Mouse (Mus musculus): ENCODE data around the gene Rad21l.

Gene Rad21l

DNA sequence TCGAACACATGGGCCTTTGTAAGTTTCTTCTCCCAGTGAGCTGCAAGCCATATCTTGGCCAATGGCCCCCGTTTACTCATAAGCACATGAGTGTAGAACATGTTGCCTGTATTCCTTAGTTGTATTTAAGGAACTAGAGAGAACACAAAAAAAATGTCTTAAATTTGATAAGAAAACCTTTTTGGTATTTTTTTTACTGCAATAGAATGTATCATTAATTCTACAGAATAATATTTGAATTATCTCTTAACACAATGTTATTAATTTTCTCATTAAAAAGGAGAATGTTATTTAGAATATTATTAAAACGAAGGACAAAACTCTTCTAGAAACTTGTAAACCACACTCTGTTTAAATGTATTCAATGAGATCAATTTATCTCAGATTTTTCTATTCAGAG, at the start of gene Rad21l:
Gene Rad21l, minus strand, starts transcription at position 101 of the 400 bp plus-strand sequence.
- no peak for DNase-seq (ENCODE audit: low read depth, low spot score)

DNA sequence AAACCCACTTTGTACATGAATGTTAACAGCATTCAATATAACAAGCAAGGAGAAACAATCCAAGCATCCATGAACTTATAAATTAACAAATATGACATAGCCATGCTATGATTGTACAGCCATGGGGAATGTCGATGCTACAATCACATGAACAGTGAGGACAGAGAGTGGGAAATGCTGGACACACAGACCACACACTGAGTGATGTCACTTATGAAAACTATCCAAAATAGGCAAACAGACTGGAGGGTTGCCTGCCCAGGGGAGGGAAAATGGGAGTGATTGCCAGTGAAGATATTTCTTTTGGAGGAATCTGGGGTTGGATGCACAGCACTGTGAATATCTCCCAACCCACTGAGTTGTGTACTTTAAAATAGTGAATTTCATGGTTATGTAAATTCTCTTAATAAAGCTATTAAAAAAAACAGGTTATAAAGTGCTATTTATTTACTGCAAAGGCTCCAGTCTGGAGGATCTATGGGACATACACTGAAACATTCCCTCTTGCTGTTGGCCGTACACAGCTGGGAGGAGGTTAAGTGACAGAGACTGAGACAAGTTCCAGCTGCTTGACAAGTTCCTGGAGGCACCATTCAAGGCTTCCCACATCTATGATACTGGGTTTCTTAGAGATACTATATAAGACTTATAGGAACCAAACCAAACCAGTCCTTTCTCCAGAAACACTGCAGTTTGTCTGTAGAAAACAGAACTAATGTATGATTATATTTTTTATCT, 48.2 kb upstream of the Rad21l start:
- no peak for DNase-seq (ENCODE audit: low read depth, low spot score)

DNA sequence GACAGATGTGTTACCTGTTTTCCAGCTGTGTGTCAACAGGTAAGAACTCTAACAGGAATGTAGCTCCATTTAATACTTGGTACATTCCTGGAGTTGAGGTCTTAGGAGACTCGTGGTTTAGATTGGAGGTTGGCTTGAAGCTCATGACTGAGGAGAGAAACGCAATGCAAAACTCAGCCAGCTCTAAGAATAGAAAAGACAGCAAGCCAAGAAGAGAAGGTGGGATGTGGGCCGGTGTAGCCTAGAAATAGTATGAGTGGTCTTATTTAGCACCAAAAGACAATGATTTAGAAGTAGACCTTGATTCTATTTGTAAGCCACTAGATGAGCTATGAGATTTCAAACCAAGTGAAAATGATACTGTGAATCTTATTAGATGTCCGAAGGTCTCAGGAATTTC, 47.2 kb upstream of the Rad21l start:
- no peak for DNase-seq (ENCODE audit: low read depth, low spot score)

DNA sequence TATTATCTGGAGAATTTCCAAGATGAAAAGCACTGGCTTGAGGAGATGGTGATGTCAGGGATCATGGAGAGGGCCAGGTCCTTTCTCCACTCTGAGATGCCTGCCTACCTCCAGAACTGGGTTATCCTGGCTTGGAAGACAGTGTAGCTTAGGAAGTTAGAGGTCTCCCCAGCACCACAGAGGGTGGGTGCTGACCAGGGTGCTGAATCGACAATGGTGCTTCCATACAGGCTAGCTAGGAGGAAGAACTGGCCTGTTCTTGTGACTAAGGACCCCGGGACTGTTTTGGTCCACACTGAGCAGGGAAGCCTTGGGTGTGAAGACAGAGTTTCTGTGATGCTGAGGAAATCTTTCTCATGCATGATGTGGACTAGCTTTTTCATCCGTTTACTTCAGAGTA, 44.3 kb upstream of the Rad21l start:
- peak; percentile 35 for DNase-seq (ENCODE audit: low read depth, low spot score)

DNA sequence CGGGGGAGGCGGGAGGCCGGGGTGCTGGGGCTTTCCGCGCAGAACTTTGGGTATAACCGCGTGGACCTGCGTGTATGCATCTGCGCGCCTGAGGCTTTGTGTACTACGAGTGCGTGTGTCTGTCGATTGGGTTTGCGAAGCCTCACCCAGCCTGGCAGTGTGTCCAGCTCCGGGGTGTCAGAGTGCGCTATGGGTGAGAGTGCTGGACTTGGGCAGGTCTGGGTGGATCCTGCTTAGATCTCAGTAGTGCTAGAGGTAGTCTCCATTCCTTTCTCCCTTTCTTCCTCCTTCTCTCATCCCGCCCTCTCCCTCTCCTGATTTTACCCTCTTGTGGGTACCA, 34.5 kb upstream of the Rad21l start:
- DNase-seq (ENCODE audit: low read depth, low spot score): no peak

DNA sequence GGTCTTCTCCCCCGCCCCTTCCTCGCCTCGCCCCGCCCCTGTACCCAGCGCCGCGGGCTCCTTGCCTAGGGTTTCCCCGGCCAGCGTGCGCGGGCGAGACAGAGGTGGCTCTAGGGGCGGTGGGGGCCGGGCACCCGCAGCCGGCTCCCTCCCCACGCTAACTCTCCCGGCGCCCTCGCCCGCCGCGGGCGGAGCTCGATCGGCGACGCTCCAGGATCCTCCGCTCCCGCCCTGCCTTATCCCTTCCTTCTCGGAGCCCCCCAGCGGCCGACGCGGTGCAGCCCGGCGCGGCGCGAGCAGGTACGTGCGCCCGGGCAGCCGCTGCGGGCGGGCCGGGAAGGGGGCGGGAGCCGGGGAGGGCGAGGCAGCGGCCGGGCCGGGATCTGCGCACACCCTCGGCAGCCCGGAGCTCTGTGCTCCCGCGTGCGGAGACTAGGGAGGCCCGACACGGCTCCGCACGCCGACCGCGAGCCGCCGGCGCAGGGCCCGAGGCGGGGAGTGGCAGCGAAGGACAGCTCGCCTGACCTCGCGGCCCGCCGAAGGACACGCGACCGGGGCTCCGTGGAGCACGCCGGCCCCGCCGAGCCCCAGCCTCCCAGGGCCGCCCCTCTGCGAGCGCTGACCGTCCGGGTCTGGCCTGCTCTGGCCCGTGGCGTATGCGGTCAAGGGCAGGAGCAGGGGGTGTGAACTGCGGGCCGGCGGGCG, 34.0 kb upstream of the Rad21l start:
- DNase-seq (ENCODE audit: low read depth, low spot score): peak; percentile 46

DNA sequence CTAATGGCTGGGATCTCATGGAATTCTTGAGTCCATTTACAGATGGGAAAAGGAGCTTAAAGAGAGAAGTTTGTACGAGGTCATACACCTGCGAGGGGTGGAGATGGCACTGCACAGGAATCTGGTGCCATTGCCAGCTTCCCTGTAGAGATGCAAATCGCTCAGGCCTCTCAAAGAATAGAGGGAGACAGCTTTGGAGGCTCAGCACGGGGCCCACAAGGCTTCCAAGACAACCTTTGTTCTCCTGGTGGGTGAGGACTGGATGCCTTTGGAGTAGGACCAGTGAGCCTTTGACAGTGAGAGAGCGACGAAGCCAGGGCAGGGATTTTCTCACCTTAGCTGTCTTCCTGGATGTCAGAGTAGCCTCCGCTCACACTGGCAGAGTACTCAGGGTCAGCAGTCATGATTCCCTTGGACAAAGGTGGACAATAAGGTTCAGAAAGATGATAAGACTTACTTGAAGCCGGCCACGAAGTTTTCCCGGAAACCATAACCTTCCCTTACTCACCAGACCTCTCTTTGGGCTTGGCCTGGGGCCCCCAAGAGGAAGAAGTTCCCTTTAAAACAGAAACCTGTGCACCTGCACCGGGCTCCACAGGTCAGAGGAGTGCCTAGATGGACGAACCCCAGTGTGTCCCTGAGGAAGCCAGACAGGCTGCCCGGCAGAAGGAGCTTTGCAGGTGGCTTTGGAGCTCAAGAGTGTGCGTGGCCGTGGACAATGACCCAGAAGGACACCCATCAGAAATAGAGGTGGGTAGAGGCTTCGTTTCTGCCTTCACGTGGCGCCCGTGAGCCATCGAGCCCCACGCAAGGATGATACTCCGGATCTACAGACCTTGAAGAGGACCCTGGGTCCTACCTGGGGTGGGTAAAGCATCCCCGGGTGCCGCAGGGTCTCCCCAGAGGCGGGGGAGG, 33.2 kb upstream of the Rad21l start, which contains the start of gene Tmem74b:
Gene Tmem74b, plus strand, starts transcription at position 778 of the 915 bp plus-strand sequence.
- DNase-seq (ENCODE audit: low read depth, low spot score): no peak

DNA sequence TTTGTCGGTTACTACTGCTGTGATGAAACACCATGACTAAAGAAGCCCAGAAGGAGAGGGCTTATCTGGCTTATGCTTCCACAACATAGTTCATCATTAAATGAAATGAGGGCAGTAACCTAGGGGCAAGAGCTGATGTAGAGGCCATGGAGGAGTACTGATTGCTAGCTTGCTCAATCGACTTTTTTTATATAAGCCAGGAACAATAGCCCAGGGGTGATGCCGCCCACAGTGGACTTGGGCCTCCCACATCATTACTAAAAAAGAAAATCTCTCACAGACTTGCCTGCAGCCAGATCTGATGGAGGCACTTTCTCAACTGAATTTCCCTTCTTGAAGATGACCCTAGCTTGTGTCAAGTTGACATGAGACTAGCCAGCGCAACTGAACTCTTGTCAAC, 14.6 kb upstream of the Rad21l start:
- DNase-seq (ENCODE audit: low read depth, low spot score): no peak

DNA sequence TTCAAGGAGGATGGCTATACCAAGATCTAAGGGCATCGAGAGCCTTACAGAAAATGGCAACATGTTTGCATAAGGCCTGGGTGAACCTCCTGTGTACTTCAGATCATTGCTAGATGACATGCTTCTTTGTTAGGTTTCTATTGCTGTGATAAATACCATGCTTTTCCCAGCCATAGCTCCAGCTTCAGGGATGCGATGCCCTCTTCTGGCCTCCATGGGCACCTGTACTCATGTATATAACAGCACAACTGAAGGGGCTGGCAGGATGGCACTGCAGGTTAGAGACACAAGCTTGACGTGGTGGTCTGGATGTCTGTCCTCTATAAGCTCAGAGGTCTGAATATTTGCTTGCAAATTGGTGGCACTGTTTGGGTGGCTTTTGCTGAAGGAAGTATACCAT, 14.0 kb upstream of the Rad21l start:
- no peak for DNase-seq (ENCODE audit: low read depth, low spot score)

DNA sequence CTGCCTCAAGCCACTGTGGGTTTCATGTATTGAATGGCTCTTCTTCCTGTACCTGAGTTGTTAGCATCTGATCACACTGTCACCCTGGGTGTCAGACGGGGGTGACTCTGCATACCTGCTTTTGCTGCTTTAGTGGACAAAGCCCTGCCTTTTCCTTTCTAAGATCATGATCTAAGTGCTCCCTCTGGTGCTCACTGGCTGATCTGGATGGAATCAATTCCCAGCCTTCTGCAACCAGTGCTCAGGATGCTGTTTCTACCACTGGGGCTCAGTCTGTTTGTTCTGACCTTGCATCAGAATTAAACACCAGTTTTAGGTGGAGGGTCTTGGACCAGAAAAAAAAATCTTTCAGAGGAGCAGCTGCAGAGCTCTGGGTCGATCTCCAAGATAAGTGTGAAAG, 7.9 kb upstream of the Rad21l start:
- no peak for DNase-seq (ENCODE audit: low read depth, low spot score)

DNA sequence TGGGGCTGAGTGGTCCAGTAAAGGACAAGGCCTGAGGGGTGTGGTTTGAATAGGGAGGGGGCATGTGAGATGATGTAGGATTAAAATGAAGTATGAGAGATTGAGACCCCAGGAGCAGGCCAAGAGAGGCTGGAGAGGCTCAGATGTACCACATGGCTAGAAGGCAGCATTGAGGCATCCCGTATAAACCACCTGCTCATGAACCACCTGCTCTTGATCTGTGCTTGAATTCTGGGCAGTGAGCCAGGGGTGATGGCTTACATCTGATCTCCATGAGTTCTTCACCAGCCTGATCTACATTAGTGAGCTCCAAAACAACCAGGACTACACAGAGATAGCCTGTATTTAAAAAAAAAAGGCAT, 2.6 kb upstream of the Rad21l start:
- no peak for DNase-seq (ENCODE audit: low read depth, low spot score)

DNA sequence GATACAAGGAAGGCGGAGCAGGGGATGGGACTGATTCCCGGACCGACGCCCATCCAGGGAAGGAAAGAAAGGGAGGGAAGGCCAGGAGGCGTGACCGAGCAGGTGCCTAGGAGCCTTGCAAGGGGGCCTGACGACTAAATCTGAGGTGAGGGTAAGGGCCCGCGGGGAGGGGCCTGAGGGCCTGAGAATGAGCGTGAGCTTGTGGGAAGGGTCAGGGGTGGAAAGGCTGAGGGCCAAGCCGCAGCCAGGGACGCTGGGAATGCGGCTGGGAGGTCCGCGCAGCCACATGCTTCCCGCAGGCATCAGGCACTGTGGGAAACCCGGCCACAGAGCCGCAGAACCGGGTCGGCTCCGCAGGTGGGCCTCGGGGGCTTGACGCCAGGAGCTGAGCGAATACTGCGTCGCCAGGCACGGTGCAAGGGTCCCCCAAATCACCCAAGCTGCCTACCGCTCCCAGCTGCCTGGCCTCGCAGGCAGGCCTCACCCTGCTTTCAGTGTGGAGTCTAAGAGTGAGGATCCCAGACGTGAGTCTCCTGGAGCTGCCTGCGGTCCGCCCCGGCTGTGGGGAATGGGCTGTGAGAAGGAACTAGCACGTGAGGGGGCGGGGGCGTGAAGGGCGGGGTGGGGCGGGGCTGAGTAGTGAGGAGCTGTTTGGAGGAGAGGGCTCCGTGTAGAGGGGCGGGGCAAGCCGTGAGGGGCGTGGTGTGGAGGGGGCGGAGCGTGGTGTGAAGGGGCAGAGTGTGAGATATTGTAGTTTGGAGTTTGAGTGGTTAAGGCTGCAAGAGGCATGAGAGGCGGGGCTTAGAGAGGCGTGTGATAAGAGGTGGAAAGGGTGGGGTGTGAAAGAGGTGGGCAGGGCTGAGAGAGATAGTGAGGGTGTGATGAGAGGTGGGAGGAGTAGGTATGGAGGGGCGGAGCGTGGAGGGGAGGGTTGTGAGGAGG, 2.0 kb upstream of the Rad21l start:
- no peak for DNase-seq (ENCODE audit: low read depth, low spot score)

DNA sequence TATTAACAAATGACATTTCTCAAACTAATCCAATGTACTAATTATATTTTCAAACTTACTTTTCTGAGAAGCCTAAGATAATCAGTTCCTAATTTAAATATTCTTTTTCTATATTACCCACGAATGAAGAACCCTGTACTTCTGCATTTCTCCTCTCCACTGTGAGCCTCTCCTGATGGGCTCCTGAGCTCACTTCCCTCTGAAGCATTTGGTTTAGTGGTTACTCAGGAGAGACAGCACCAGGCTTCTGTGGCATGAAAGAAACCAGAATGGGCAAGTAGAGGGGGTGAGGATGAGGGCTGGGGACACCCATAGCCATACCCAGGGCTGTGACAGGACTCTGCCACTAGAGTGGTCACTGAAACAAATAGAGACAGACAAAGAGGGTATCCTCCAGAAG, 16.3 kb downstream of the Rad21l start:
- DNase-seq (ENCODE audit: low read depth, low spot score): no peak

DNA sequence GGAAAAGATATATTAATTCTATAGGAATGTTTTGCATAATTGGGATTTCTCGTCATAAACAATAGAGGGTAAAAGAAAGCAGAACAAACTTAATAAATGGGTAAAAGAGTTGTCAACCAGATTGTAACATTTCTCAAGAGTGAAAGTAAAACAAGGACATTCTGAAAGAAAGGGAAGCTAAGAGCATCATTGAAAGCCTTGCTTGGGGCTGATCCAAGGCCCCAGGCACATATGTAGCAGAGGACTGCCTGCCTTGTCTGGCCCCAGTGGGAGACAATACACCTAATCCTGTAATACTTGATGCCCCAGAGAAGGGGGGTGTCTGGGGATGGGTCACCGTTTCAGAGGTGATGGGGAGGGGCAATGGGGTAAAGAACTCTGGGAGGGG, 32.3 kb downstream of the Rad21l start:
- no peak for DNase-seq (ENCODE audit: low read depth, low spot score)

DNA sequence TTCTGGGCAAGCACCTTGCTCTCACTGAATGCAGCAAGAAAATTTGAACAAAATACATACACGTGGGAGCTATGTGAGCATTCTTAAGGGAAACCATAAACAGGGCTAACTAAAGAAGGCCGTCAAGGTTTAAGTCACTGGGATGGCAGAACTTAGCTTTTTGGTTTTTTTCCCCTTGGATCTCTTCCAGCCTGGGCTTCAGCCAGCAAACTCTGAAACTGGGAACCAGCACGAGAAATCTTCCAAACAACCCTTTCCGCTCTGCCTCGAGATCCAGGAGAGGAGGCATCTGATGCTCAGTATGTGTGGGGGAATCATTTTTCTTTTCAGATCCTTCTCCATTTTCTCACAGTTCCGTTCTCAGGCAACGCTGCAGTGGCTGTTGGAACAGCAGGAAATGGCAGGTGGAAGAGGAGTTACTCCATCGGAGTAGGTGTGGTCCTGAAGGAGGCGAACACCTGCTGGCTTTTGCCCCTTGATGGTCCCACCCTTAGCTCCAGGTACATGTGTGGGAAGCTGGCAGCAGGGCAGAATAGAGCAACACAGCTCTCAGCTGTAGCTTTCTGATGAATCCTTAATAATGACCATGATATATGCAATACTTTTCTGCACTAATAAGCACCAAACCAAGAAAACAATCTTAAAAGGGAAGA, 32.8 kb downstream of the Rad21l start:
- no peak for DNase-seq (ENCODE audit: low read depth, low spot score)

DNA sequence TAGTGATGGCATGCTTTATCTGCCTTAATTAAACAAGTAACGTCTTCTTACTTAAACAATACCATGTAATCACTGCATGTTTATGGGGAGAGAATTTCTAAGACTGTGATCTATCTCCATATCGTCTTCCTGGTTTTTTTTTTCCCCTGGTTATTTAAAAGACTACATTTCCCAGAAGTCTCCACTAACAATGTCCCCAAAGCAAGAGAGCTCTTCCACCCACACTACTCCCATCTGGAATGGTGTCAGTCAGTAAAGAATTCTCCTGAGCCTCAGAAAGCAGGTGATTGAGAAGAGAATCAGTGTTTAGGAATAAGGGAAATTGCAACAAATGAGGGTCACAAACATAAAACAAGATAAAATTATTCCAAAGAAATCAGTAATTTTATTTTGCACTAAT, 33.4 kb downstream of the Rad21l start:
- DNase-seq (ENCODE audit: low read depth, low spot score): no peak

DNA sequence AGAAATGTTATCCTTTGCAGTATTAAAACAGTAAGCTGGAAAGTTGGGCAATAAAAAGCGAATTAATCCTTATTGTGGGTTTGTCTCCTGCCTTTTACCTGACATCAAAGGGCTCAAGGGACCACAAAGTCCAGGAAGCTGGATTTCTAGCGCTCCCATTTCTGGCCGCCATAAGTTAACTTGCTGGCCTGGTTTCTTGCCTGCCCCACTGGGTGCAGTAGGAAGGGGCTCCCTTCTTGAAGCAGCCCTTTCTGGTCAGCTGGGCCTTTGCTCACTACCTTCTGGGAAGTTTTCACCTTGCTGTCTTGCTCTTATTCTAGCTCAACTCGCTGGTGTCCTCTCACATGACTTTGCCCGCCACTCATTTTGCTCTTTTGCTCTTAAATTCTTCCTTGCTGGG, 35.4 kb downstream of the Rad21l start:
- DNase-seq (ENCODE audit: low read depth, low spot score): no peak

DNA sequence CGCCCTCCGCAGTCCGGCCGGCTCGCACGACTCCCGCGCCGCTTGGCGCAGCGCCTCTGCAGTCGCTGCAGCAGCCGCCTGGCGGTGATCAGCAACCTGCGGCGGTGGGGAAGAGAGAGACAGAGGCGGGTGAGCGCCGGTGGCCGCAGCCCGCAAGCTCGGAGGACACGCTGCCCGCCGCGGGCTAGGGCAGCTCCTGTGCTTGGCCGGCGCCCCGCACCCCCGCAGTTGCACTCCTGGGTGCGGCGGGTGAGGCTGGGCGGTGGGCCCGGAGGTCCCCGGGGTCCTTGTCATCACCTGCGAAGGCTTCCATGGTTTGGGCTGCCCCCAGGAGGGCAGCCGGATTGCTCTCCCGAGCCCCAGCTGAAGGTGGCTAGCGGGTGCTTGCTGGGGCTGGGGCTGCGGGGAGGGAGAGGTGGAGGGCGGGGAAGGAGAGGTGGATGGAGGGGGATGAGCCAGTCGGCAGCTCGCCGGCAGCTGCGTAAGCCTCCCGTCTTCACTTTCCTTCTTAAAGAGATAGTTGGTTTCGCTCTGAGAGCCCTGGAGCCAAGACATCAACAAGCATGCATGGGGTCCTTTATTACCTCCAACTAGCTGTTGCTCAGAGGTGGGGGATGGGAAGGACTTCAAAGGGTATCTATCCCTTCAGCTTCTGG, 36.0 kb downstream of the Rad21l start, which contains the start of gene Snph:
Gene Snph, minus strand, starts transcription at position 435 of the 656 bp plus-strand sequence.
- peak; percentile 27 for DNase-seq (ENCODE audit: low read depth, low spot score)

DNA sequence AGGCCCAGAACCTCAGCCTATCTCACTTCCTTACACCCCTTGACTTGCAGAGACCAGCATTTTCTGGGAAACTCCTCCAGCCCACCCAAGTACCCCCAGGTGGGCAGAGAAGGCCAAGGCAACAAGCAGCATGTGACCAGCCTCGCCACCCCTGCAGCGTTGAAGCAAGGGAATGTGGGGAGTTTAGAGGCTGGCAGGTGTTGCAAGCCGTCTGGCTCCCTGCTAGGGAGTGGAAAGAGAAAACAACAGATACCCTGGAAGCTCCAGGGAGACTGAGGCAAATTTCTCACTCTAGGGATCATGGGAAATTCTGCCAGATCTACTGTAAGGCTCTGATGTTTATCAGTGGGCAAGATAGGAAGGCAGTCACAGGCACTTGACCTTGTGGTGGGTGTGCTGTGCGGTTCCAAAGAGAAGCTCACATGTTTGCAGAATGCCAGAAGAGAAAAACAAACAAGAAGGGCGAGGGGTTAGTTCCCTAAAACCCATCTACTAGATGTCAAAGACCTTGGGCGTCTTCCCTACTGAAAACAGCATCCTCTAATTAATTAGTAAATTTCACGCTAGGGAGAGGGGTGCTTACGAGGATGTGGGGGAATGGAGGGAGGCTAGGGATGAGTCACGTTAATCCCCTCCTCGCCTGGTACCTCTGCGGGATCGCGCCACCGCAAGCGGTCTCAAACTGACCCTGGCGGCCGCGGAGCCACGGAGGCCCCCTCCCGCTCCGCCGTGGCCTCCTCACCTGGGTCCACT, 36.8 kb downstream of the Rad21l start:
- no peak for DNase-seq (ENCODE audit: low read depth, low spot score)

Data from embryo, embryonic 11.5 days (tissue).